Mouse (Mus musculus) hindbrain, embryonic 13.5 days (tissue): Measurements from ENCODE around the gene Diaph2. TPM values are rescaled to one million over a fixed set of nuclear protein-coding genes. Genes with fewer than 3 reads are reported as not detected.
"Not testable (repeated sequence)": the region's sequence is repeated elsewhere in the genome, so short reads cannot be mapped to it uniquely, and the experiment has no call there.

ENCODE experiments used
- ATAC-seq: fragments of 200-750 bp; cut with Nextera tagmentation; 2 replicates; pipeline ENCODE4 v1.8.0; 2017; ENCODE audit warnings: moderate TSS enrichment; ENCODE audit not compliant: low FRiP score
- H3K27ac ChIP-seq: fragments of 300-500 bp; sonication (generic); 2 replicates; pipeline ENCODE4 v1.5.1; 2015; ENCODE audit warnings: inconsistent platforms, mild to moderate bottlenecking, moderate library complexity
- H3K27me3 ChIP-seq: fragments of 300-500 bp; sonication (generic); 2 replicates; pipeline ENCODE4 v1.6.1; 2015; ENCODE audit warnings: mild to moderate bottlenecking, inconsistent platforms
- H3K36me3 ChIP-seq: fragments of 300-500 bp; sonication (generic); 2 replicates; pipeline ENCODE4 v1.6.1; 2015; ENCODE audit warnings: mild to moderate bottlenecking, inconsistent platforms
- H3K4me1 ChIP-seq: fragments of 300-500 bp; sonication (generic); replicated peaks from 2 replicates; pipeline ENCODE4 v1.6.1; 2015; ENCODE audit warnings: inconsistent platforms
- H3K4me2 ChIP-seq: fragments of 300-500 bp; sonication (generic); 2 replicates; pipeline ENCODE4 v1.6.1; 2015; ENCODE audit warnings: inconsistent platforms, mild to moderate bottlenecking, moderate library complexity
- H3K4me3 ChIP-seq: fragments of 300-500 bp; sonication (generic); 2 replicates; pipeline ENCODE4 v1.5.1; 2015; ENCODE audit warnings: mild to moderate bottlenecking, inconsistent platforms
- H3K9ac ChIP-seq: fragments of 300-500 bp; sonication (generic); 2 replicates; pipeline ENCODE4 v1.6.1; 2015; ENCODE audit warnings: mild to moderate bottlenecking, inconsistent platforms
- H3K9me3 ChIP-seq: fragments of 300-500 bp; sonication (generic); 2 replicates; pipeline ENCODE4 v1.6.1; 2016; ENCODE audit warnings: inconsistent platforms
- WGBS: fragments of 180-500 bp; shearing (Covaris S2); methylation state at CpG from one replicate; pipeline ENCODE4 v1.1.7; 2015; 5-methylcytosine and 5-hydroxymethylcytosine counted together
- polyA plus RNA-seq: library from polyadenylated mRNA; unstranded; fragments of >200 nt; fragmentation: Nextera tagmentation; extraction: Ambion mirVana; gene quantifications from 2 replicates; pipeline ENCODE4 v1.2.1, GENCODE M21; 2015

The Diaph2 gene
- polyA plus RNA-seq, 1 experiment from 2014 or later, result 4.7 TPM

DNA sequence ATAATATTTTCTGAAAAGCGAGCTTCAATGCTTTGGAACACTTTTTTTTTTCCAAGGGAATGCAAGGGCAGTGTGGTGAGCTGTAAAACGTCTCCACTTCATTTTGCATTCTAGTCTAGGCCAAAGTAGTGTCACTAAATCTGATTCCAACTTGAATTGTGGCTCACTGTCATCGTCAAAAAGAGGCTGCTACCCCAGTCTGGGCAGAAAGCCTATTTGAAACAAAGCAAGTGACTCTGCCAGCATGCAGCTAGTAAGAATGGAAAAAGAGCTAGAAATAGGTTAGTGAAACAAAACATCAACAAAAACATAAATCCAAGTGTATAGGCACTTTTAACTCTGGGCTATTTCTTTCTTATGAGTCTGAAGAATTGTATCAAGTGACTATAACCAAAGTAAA, 653.7 kb downstream of the Diaph2 start:
- H3K27ac ChIP-seq, result no peak overlapping the region
- no peak overlapping the region for H3K4me2 ChIP-seq
- H3K4me1 ChIP-seq, result no peaks in the 10 kb centered on the region
- H3K9me3 ChIP-seq, result no peaks in the 10 kb centered on the region
- ATAC-seq, result no peak
- no peaks in the 10 kb centered on the region for H3K27me3 ChIP-seq
- 47% methylated on average over 3 of the region's 3 CpGs for WGBS
- H3K4me3 ChIP-seq, result no peak overlapping the region
- no peak overlapping the region for H3K9ac ChIP-seq
- H3K36me3 ChIP-seq, result no peaks in the 10 kb centered on the region

DNA sequence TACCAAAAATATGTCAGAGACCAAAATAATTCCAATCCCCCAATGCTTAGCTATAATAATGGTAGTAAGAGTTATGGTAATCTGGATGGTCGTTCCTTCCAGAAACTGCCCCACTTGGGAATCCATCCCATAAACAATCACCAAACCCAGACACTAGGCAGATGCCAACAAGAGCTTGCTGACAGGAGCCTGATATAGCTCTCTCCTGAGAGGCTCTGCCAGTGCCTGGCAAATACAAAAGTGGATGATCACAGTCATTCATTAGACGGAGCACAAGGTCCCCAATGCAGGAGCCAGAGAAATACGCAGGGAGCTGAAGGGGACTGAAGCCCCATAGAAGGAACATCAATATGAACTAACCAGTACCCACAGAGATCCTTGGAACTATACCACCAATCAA, 657.9 kb downstream of the Diaph2 start:
- ATAC-seq, H3K9ac ChIP-seq, H3K4me3 ChIP-seq, H3K4me1 ChIP-seq, H3K4me2 ChIP-seq, H3K36me3 ChIP-seq, H3K27me3 ChIP-seq, H3K27ac ChIP-seq, H3K9me3 ChIP-seq: not testable (repeated sequence)
- WGBS, result 76% methylated on average over 3 of the region's 3 CpGs

DNA sequence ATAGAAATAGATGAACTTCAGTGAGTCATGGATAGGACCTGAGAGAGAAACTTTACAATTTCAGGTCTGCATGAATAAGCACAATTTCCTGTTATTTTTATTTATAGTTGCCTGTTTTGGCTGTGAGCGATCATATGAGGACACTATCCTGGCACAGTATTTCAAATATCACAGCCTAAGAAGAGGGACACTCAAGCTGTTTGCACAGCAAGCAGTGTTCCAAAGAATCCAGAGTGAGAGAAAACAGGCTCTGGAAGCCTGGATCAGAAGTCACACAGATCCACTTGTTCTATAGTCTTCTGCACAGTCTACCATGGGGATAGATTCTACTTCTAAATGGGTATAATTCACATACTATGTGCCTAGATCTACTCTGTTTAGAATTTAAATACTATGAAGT, 659.4 kb downstream of the Diaph2 start:
- Histone ChIP-seq H3K9me3 (no peaks in the 10 kb centered on the region), H3K4me3 (no peak overlapping the region), H3K4me2 (no peak overlapping the region), H3K27ac (no peak overlapping the region), H3K36me3 (no peaks in the 10 kb centered on the region), H3K9ac (no peak overlapping the region), H3K27me3 (no peaks in the 10 kb centered on the region), H3K4me1 (no peaks in the 10 kb centered on the region)
- 94% methylated on average over 1 of the region's 1 CpGs for WGBS
- no peak for ATAC-seq

DNA sequence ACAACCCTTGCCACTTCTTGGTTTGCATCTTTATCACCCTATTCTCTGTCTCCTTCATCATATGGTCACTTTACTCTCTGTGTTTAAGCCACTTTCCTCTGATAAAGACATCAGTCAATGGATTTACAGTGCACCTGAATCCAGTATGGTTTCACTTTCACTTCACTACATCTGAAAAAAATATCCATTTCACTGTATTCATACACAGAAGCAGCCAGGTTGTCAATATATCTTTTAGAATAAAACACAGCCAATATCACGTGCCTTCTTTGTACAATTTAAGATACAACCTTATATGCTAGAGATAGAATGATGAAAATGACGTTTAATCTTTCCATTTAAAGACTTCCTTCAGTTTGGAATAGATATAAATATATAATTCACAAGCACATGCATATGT, 673.6 kb downstream of the Diaph2 start:
- H3K4me3 ChIP-seq, result no peak overlapping the region

DNA sequence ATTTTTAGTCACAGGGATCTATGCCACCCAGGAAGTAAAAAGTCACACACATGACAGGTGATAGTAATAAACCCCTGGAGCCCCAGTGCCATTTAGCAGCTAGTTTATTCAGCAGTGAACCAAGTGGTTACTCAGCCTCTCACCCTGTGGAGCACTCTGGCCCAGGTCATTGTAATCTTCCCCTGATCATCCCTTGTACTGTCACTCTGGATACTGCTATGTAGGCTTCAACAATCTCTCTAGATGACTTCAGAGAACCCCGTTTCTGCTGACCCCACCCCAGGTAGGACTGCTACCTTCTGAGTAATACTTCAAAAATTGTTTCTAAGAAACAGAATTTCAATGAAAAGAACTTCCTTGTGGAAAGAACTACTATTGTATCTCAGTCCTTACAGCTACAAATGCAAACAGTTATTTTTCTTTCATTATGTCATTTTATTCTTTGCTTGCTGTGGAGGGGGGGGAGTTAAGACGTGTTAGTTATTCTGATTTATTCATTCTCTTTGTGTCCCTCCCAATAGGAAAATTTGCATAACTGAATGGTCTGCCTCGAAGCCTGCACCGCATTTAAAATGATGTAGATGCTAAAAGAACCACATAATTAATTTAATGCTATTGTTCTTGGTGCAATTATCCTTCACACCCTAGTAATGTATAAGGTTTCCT, 702.4 kb downstream of the Diaph2 start:
- Histone ChIP-seq H3K36me3 (no peaks in the 10 kb centered on the region), H3K27me3 (0 out of 2 replicates have a peak, but pooled peaks cover 3% of the 10 kb centered on the region), H3K9ac (no peak overlapping the region), H3K9me3 (no peaks in the 10 kb centered on the region), H3K27ac (no peak overlapping the region), H3K4me1 (no peaks in the 10 kb centered on the region), H3K4me3 (no peak overlapping the region), H3K4me2 (no peak overlapping the region)
- WGBS, result 35% methylated on average over 4 of the region's 4 CpGs
- ATAC-seq, result no peak

More for the DNA sequence above, 673.6 kb downstream of the Diaph2 start:
- WGBS, result 82% methylated on average over 2 of the region's 2 CpGs
- Histone ChIP-seq H3K9me3 (no peaks in the 10 kb centered on the region), H3K27me3 (no peaks in the 10 kb centered on the region), H3K27ac (no peak overlapping the region), H3K4me1 (no peaks in the 10 kb centered on the region), H3K36me3 (no peaks in the 10 kb centered on the region), H3K9ac (no peak overlapping the region), H3K4me2 (no peak overlapping the region)
- no peak for ATAC-seq

DNA sequence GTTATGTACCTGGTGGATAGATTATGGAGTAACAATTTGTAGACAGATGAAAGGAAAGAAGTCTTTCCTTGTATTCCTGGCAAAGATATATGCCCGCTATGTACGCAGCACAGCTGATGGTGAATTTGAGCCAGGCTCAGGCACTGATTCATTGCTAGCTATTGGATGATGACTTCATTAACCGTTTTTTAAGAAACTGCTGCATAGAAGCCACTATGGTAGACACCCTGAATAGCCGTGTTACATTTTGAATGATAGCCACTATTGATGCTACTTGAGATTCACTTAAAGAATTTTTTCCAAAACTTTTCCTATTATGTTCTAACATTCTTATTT, 702.9 kb downstream of the Diaph2 start:
- no peaks in the 10 kb centered on the region for H3K4me1 ChIP-seq
- H3K9me3 ChIP-seq, result no peaks in the 10 kb centered on the region
- ATAC-seq, result no peak
- no peak overlapping the region for H3K27ac ChIP-seq
- 51% methylated on average over 4 of the region's 4 CpGs for WGBS
- no peak overlapping the region for H3K4me3 ChIP-seq
- no peaks in the 10 kb centered on the region for H3K36me3 ChIP-seq
- H3K27me3 ChIP-seq, result 0 out of 2 replicates have a peak, but pooled peaks cover 3% of the 10 kb centered on the region
- H3K9ac ChIP-seq, result no peak overlapping the region
- no peak overlapping the region for H3K4me2 ChIP-seq

DNA sequence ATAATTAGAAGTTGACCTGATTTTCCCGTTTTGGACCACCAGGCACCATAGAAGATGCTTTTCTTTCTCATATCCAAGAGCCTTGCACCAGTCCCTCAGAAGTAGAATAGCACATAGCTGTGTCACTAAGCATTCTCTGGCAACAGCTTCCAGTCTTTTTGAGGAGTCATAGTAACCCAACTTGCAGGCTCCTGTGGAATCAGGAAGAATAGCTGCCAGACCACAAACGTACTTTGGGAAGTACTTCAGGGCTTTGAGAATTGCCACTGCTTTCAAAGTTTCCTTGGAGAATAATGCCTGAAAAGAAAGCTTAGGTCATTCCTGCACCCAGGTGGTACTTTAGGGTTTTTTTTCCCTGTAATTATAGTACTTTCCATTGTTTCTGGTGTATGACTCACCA, 723.6 kb downstream of the Diaph2 start:
- no peak for ATAC-seq
- WGBS, result 51% methylated on average over 2 of the region's 2 CpGs
- H3K4me2 ChIP-seq, result no peak overlapping the region

DNA sequence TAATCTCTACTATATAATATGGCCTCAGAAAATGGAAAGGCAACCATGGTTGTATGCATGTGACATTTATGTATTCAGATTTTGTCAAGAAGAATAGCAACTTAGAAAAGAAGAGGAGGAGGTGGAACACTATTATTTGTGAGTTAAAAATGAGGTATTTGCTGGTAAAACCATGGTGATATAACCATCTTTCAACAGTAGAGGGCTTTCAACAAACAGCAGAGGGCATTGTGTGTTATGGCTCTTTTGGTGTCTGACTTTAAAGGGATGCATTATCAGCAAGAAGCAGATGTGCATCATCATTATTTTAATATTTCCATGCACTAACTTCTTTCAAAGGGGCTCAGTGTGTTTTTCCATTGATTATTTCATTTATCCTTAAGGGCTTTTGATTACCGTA, 731.3 kb downstream of the Diaph2 start:
- ATAC-seq, result no peak
- WGBS, result 90% methylated on average over 1 of the region's 1 CpGs

More for the DNA sequence above, 723.6 kb downstream of the Diaph2 start:
- H3K27me3 ChIP-seq, result no peaks in the 10 kb centered on the region
- no peak overlapping the region for H3K27ac ChIP-seq
- H3K9me3 ChIP-seq, result no peaks in the 10 kb centered on the region
- no peaks in the 10 kb centered on the region for H3K36me3 ChIP-seq
- H3K4me3 ChIP-seq, result no peak overlapping the region
- H3K4me1 ChIP-seq, result no peaks in the 10 kb centered on the region
- no peak overlapping the region for H3K9ac ChIP-seq

DNA sequence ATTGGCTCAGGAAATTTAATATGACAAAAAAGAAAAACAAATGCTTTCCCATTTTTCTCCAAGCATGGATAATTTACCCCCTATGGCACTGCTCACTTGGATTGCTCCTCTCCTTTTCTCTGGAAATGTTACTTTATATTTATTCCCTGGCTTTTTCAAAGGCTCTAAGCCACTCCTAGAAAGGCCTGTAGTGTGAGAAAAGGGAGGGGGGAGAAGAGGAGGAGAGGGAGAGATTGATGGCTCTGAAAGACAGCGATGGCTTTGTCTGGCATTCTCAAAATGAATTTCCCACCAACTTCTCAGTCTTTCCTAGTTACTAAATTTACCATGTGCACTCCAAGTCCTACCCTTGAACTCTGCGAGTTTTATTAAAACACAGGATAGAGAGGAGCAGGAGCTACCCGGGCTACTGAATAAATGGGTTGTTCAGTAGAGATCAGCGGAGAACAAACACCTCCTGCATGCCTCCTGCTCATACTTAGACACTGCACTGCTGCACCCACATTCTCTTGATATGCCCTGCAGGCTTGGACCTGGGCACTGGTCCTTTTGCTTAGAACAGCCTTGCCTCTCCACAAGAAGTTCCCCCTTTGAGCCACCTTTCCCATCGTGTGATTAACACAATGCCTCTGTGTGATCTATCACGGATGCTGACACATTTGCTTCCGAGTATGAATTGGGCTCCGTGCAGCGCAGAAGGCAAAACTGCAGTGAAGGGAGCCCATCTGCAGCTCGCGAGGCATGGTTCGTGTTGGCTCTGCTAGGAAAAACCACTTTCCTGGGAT, 753.3 kb downstream of the Diaph2 start:
- Histone ChIP-seq H3K27ac (peak overlapping the region; percentile 64), H3K36me3 (no peaks in the 10 kb centered on the region), H3K9me3 (no peaks in the 10 kb centered on the region), H3K4me3 (peak overlapping the region; percentile 23), H3K9ac (no peak overlapping the region), H3K4me2 (peak overlapping the region; percentile 43), H3K4me1 (no peaks in the 10 kb centered on the region), H3K27me3 (no peaks in the 10 kb centered on the region)
- 29% methylated on average over 12 of the region's 12 CpGs for WGBS
- peak; percentile 73 for ATAC-seq

More for the DNA sequence above, 731.3 kb downstream of the Diaph2 start:
- H3K36me3 ChIP-seq, result no peaks in the 10 kb centered on the region
- no peak overlapping the region for H3K4me2 ChIP-seq
- H3K27me3 ChIP-seq, result no peaks in the 10 kb centered on the region
- no peak overlapping the region for H3K9ac ChIP-seq
- H3K27ac ChIP-seq, result no peak overlapping the region
- no peak overlapping the region for H3K4me3 ChIP-seq
- no peaks in the 10 kb centered on the region for H3K4me1 ChIP-seq
- H3K9me3 ChIP-seq, result no peaks in the 10 kb centered on the region

DNA sequence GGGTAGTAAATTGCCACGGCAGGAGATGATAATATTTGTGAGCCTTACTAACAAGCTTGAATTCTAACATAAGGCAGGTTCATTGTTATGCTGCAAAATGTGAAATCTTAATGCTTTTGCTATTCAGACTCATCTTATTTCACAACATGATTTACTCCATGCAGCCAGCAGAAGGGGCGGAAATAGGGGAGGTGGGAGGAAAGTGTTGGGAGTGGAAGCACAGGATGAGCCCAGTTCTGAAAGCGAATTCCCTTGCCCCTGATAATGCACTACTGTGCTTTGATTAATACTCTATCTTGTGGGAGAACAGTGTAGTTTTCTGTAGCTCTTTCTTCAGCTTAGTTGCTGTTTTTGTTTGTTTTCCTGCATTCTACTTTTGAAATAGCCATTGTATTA, 753.9 kb downstream of the Diaph2 start:
- H3K36me3 ChIP-seq, result no peaks in the 10 kb centered on the region

DNA sequence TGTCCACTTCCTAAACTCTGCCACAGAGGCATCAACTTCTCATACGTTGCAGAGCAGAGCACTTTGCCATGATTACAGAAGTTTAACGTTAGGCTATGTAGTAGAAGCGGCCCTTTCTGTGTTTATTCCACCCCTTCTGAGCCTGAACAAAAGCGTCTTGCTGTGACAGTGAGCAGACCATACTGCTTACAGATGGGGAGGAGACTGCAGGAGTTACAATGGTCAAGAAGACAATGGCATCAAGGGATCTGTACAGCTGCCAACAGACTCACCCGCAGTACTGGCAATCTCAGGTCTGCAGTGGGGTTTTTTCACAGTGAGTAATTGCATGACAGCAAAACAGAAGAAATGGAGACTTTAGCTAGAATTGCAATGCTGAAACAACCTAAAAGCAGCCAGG, 756.1 kb downstream of the Diaph2 start:
- no peak overlapping the region for H3K4me2 ChIP-seq
- peak; percentile 19; the same call in 1 of the 2 replicates for ATAC-seq
- WGBS, result 19% methylated on average over 5 of the region's 5 CpGs

More for the DNA sequence above, 753.9 kb downstream of the Diaph2 start:
- Histone ChIP-seq H3K9me3 (no peaks in the 10 kb centered on the region), H3K27ac (peak overlapping the region; percentile 64; the same call in 1 of the 2 replicates), H3K4me2 (peak overlapping the region; percentile 43), H3K4me1 (no peaks in the 10 kb centered on the region), H3K4me3 (peak overlapping the region; percentile 23; the same call in 1 of the 2 replicates), H3K9ac (no peak overlapping the region), H3K27me3 (no peaks in the 10 kb centered on the region)
- 37% methylated on average over 3 of the region's 3 CpGs for WGBS
- peak; percentile 54; the same call in 1 of the 2 replicates for ATAC-seq

More for the DNA sequence above, 756.1 kb downstream of the Diaph2 start:
- no peaks in the 10 kb centered on the region for H3K9me3 ChIP-seq
- H3K27me3 ChIP-seq, result no peaks in the 10 kb centered on the region
- no peak overlapping the region for H3K27ac ChIP-seq
- H3K4me3 ChIP-seq, result no peak overlapping the region
- H3K9ac ChIP-seq, result no peak overlapping the region
- no peaks in the 10 kb centered on the region for H3K4me1 ChIP-seq
- no peaks in the 10 kb centered on the region for H3K36me3 ChIP-seq
